Mouse (Mus musculus) large intestine, adult 2 months (tissue): ENCODE results near the gene Pcsk4. TPM values are rescaled to one million over a fixed set of nuclear protein-coding genes. Genes with fewer than 3 reads are reported as not detected.

Experiments used
- DNase-seq: peaks from one replicate; pipeline ENCODE4 v3.0.0-alpha.2; 2012; ENCODE audit warnings: low read depth, low spot score
- WGBS: fragments of 180-500 bp; shearing (Covaris S2); methylation state at CpG from one replicate; pipeline ENCODE4 v1.1.7; 2018; 5-methylcytosine and 5-hydroxymethylcytosine counted together
- polyA plus RNA-seq: library from polyadenylated mRNA; depleted of rRNA; stranded (reverse); fragments of >200 nt; gene quantifications from 2 replicates; pipeline ENCODE4 v1.2.3, GENCODE M21; 2012; rRNA removed

Gene Pcsk4
- 8.2 and 15.5 TPM in 2 replicates for polyA plus RNA-seq

DNA sequence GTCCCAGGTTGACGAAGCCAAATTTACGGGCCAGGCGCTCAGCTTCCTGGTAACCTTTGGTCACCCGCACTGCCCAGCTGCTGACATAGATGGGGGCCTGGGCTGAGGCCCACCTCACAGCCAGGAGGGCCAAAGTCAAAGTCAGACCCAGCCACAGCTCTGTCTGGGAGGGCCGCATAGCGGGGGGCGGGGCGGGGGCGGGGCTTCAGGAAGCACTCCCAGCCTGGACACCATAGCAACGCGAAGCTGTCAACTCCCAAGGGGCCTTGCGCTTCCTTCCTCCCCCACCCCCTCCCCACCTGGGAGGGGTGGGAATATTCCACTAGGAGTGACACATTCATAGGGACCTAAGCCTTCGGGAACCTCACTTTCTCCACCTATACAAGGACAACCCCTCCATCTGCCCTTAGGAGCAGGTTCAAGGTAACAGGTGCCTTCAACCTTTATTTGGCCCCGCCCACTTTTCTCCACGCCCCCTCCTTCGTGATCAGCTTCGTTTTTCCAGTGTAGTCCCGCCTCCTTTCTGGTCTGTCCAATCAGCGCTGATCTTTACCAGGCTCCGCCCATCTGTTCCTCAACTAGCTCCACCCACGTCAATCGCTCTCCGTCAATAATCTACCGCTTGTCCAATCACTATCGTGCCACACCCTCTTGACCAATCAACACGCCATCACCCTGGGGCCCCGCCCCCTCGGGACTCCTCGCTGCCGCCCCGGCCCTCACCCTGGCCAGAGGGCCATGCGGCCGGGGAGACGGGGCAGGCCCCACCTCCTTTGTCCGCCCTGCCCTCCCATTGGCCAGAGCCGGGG, at the start of gene Pcsk4, which contains the start of gene Reep6:
Pcsk4 (minus strand) TSS at position 226 of the 809 bp plus-strand sequence.
Reep6 (plus strand) TSS at position 681 of the 809 bp plus-strand sequence.
- DNase-seq, result peak; percentile 96
- WGBS, result 2% methylated on average over 36 of the region's 36 CpGs

DNA sequence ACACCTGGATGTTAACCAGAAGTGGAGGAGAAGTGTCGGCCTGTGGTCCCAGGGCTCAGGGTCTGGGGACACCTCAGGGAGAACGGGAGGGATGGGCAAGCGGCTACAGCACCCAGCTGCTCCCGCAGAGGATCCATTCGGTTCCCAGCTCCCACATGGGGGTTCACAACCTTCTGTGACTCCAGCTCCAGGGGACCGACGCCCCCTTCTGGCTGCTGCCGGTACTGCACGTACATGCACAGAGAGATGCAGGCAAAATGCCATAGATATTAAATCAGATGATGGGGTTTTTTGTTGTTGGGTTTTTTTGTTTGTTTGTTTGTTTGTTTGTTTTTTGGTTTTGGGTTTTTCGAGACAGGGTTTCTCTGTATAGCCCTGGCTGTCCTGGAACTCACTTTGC, 48.4 kb upstream of the Pcsk4 start:
- WGBS, result 47% methylated on average over 10 of the region's 10 CpGs

DNA sequence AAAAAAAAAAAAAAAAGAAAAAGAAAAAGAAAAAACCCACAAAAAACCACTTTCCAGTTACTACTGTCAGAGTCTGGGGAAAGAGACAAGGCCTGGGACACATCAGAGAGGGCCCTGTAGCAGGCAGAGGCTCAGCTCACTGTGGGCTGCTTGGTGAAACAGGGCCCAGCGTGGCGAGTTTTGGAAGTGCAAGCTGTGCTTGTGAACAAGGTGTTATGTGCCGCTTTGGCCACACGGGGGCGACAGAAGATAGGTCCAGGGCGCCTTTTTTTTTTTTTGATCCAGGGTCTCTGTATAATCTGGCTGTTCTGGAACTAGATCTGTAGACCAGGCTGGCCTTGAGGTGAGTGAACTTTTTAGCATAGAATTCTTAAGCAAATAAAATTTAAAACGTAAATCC, 46.9 kb upstream of the Pcsk4 start:
- DNase-seq, result no peak
- WGBS, result 4% methylated on average over 7 of the region's 7 CpGs

More for the DNA sequence above, 48.4 kb upstream of the Pcsk4 start:
- DNase-seq, result no peak

DNA sequence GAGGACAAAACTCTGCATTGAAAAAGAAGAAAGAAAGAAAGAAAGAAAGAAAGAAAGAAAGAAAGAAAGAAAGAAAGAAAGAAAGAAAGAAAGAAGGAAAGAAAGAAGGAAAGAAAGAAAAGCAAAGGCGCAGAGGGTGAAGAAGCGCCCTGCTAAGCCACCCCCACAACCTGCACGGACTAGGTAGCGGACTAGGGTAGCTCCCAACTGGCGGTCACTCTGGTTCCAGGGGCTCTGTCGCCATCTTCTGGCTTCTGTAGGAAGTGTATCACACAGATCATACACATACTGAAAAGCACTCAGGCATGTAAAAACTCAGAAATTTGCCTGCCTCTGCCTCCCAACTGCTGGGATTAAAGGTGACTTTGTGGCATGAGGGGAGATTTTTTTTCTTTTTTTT, 44.8 kb upstream of the Pcsk4 start:
- 25% methylated on average over 6 of the region's 6 CpGs for WGBS
- no peak for DNase-seq

DNA sequence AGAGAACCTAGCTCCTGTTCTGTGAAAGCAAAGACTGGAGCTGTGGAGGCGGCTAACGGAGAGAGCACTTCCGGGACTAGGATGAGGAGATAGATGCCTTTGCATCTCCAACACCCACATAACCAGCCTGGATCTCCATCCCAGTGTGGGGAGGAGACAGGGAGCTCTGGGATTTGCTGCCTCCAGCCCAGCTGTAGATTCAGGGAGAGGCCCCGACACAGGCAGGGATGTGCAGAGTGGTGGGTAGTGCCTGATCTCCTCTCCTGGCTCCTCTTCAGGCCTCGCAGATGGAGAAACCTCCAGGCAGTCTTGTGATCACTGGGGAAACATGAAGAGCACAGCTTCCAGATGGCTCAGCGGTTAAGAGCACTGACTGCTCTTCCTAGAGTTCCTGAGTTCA, 43.4 kb upstream of the Pcsk4 start:
- WGBS, result 84% methylated on average over 6 of the region's 6 CpGs
- no peak for DNase-seq

DNA sequence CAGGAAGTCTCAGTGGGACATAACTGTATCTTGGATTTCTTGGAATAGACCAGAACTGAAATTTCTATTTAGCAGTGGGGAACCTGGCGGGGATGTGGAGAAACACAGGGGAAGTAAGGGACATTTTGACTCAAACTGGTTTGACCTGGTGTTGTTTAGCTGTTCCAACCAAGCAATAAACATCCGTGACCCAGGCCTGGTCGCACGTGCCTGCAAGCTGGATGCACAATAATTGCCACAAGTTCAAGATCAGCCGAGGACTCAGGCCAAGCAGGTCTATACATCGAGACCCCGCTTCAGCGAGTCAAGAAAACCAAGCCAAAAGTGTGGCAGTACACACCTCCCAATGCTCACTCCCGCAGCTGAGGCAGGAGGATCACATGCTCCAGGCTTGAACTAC, 42.7 kb upstream of the Pcsk4 start:
- WGBS, result 50% methylated on average over 9 of the region's 9 CpGs
- no peak for DNase-seq

DNA sequence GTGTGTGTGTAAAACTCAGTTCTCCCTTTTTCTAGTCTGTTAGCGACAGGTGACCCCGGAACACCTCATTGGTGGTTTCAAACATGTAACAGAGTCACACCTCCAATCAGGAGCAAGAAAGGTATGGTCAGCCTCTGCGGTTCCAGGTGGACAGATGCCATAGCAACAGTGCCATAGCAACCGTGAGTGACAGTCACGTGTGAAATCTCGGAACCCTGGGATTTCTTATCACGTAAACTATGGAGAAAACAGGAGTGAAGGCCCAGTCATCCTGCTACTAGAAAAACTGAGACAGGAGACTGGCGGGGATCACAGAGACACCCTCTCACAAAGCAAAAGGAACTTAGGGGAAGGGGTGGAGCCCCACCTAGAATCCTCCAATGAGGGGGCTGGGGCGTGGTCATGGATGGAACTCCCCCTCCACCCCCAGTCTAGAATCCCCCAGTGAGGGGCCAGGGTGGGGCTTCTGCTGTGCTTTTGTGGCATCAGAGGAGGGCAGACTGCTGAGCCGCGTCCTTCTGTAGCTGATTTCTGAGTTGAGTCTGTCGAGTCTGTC, 42.2 kb upstream of the Pcsk4 start:
- DNase-seq, result no peak
- WGBS, result 9% methylated on average over 12 of the region's 12 CpGs

DNA sequence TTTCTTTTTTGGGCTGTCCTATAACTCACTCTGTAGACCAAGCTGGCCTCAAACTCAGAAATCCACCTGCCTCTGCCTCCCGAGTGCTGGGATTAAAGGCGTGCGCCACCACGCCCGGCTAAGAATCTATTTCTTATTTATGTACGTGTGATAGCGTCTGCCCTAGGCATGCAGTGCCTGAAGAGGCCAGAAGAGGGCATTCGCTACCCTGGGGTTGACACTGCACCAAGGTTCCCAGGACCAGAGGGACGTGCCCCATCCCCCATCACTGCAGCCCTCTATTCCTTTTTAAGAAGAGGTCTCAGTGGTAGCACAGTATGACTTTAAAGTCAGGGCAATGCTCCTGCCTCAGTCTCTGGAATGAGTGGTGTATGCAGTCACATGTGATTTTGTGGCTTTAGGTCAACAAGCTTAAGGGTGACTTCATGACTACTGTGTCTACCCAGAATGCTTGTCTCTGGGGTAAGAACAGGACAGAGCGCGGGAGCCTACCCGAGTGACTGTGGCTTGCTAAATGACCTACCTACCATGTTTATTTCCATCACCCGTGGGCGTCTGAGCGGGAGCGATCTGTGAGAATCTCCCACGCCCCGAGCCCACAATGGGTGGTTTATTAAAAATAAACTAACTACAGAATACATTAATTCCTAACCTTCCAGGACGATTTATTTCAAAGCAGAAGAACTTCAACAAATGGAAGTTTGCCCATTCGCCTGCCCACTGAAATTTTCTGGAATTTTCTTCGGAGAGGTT, 40.9 kb upstream of the Pcsk4 start:
- 74% methylated on average over 21 of the region's 21 CpGs for WGBS
- DNase-seq, result no peak

DNA sequence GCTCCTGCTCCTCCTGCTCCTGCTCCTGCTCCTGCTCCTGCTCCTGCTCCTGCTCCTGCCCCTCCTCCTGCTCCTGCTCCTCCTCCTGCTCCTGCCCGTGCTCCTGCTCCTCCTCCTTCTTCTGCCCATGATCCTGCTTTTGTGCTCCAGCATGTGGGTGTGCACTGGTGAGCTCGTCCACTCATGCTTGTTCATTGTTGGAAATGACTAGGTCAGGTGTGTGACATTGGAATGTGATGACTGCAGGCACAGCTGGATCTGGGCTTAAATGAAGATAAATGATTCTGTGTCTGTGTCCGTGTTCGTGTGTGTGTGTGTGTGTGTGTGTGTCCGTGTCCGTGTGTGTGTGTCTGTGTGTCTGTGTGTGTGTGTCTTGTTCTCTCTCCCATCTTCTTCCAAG, 39.1 kb upstream of the Pcsk4 start:
- DNase-seq, result no peak
- WGBS, result 86% methylated on average over 6 of the region's 6 CpGs

DNA sequence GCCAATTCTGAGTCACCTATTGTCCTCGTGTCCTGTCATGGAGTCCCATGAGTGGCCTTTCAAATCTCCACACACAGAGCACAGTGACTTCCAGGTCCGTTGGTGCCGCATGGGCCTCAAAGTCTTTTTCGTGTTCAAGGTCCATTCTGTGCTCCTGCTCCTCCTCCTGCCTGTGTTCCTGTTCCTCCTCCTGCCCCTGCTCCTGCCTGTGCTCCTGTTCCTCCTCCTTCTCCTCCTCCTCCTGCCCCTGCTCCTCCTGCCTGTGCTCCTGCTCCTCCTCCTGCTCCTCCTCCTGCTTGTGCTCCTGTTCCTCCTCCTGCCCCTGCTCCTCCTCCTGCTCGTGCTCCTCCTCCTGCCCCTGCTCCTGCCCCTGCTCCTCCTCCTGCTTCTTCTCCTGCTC, 38.7 kb upstream of the Pcsk4 start:
- WGBS, result 30% methylated on average over 5 of the region's 5 CpGs
- DNase-seq, result no peak

DNA sequence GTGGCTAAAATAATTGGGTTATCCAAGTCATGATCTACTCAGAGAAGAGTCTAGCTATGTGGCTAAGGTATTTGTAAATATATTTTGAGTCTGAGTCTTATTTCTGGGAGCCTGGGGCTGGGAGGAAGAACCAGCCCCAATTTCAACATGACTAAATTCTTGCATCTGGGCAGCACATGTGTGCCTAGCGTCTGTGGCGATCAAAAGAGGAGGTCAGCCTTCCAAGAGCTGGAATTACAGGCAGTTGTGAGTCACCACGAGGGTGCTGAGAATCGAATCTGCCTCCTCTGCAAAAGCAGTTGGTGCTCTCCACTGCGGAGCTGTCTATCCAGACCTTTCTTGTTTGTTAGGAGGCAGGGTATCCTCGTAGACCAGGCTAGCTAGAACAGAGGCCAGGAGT, 36.4 kb upstream of the Pcsk4 start:
- DNase-seq, result no peak
- 61% methylated on average over 6 of the region's 6 CpGs for WGBS

DNA sequence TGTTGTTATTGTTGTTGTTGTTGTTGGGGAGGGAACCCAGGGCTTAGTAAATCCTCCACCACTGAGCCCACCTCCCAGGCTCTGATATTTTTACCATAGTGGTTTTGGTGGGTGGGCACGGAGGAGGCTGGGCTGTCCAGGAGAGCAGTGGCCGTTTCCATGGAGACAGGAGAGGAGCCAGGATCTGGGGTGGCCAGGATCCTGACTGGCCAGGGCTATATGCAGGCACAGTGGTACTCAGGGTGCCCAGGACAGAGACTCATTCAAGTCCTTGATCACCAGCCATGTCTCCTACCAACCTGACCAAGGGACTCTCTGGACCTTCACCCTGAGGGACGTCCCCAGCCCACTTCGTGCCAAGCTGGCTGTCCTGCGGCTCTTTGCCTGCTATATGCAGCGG, 34.4 kb upstream of the Pcsk4 start:
- DNase-seq, result no peak
- 41% methylated on average over 6 of the region's 6 CpGs for WGBS

DNA sequence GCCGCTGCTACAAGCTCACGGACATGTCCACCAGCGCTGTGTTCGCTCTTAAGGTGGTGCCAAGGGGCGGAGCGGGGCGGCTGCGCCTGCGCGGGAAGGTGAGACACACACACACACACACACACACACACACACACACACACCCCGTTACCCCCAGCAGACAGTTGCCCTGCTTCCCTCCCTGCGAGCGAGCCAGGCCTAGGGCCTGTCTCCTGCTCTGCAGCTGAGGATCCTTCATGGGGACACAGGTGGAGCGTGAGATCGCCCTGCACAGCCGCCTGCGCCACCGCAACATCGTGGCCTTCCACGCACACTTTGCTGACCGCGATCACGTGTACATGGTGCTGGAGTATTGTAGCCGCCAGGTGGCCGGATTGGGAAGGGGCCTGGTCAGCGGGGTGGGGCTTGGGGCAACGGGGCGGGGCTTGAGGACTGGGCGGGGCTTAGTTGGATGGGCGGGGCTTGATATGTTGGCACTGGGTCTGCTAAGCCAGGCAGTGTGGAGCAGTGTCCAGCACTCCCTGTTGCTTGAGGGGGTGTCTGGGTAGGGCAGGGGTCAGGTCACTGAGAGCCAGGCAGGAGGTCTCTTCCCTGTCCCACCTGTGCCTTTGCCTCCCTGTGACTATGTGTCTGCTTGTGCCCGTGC, 28.8 kb upstream of the Pcsk4 start:
- 7% methylated on average over 30 of the region's 31 CpGs for WGBS
- DNase-seq, result no peak

DNA sequence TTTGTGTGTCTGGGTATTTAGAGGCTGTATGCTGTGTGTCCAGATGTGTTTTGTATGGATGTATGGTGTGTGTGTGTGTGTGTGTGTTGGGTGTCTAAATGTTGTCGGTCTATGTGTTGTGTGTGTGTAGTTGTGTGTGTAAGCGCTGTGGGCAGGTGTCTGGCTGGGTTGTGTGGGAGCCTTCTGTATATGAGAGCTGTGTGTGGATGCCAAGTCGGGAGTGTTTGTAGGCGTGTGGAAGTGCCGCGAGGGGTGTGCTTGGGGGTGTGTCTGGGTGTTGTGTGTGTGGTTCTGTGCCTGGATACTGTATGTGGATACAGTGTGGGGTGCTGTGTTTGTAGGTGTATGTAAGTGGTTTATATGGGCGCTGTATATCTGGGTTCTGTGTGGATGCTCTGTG, 28.0 kb upstream of the Pcsk4 start:
- DNase-seq, result no peak
- 23% methylated on average over 7 of the region's 7 CpGs for WGBS

DNA sequence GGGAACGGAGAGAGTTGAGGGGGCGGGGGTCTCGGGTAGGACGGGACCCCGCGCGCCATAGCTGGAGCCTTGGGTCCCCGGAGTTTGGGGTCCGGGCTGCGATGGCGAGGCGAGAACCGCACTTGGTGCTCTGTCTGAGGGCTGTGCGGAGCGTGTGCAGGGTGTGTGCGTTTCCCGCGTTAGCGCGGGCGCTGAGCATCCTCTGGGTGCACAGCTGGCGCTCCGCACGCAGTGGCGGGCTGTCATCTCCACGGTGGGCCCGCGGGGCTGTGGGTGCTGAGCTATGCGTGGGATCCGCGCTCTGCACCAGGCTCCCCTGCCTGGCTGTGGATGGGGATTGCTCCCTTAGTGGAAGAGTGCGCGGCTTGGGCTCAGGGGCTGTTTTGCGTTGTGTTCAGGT, 27.4 kb upstream of the Pcsk4 start:
- 4% methylated on average over 34 of the region's 34 CpGs for WGBS
- DNase-seq, result no peak

DNA sequence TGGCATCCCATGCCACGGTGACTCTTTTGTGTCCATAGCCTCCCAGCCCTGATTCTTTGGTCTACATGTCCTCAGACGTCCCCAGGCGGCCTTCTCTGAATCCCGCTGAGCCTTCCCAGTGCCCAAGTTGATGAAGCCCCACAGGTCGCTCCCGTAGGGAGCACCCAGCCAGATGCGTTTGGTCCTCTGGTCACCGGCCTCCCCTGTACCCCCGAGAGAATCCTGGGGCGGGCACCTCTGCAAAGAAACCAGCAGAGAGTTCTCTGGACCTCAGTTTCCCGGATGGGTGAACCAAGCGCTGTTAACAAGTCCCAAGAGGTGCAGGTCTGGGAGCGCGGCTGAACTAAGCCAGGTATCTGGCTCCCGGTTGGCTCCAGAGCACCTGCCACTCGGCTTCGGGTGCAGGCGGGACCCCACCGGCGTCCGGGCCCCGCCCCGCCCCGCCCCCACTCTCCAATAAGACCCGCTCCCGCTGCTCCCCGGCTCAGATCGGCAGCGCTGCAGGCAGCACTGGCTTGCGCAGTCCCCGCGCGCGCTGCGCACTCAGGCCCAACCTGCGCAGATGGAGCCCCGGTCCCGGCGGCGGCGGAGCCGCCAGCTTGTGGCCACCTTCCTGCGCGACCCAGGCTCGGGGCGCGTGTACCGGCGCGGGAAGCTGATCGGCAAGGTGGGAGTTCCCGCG, 26.8 kb upstream of the Pcsk4 start, which contains the start of gene Plk5:
Plk5 (plus strand) TSS at position 459 of the 682 bp plus-strand sequence.
- DNase-seq, result no peak
- 2% methylated on average over 53 of the region's 53 CpGs for WGBS

DNA sequence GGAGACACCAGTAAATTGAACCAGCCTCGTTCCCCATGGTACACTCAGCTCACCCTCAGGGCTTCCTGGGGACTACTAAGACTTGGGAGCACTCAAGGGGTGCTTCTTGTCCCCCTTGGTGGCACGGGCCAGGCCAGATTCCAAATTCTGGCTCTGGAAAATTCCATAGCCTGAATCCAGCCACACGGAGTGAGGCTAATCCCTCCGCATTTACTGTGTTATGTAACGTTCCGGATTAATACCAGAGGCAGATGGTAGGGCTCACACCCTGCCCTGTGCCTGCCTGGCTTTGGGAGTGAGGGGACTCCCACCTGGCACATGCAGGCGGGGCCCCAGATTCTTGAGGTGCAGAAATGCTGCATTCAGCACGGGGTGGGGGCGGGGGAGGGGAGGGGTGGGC, 26.1 kb upstream of the Pcsk4 start:
- DNase-seq, result no peak
- 22% methylated on average over 9 of the region's 9 CpGs for WGBS

DNA sequence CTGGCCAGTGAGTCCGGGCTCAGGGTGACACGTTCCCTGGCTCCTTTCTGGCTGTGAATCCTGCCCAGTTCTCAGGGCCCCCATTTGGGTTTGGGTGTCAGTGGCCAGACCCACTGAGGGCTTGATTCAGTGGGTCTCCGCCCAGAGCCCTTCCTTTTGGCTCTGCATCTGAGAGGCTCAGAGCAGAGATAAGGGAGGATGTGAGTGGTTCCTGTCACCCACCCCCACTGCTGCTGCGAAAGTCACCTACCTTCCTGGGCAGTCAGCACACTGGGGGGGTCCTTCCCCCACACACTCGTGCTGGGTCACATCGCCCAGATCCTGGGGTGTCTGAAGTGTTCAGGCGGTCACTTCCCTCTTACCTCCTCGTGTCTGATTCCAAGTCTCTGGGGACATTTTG, 23.4 kb upstream of the Pcsk4 start:
- DNase-seq, result no peak
- 61% methylated on average over 8 of the region's 8 CpGs for WGBS

DNA sequence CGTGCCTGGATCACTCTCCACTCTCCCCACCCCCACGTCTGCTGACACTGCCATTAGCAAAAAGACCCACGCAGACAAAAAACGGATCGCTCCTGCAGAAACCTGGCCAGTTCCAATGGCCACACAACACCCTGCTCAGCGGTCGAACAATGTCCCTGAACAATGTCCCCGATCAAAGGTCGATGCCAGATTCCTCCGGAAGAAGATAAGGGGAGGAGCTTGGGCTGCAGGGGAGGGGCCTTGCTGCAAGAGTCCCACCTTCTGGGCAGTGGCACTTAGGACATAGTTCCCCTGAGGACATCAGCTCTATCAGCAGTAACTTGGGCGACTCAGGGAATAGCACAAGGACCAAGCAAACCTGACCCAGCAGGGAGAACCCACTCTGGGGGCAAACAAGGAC, 22.6 kb upstream of the Pcsk4 start:
- 20% methylated on average over 11 of the region's 11 CpGs for WGBS
- DNase-seq, result no peak

DNA sequence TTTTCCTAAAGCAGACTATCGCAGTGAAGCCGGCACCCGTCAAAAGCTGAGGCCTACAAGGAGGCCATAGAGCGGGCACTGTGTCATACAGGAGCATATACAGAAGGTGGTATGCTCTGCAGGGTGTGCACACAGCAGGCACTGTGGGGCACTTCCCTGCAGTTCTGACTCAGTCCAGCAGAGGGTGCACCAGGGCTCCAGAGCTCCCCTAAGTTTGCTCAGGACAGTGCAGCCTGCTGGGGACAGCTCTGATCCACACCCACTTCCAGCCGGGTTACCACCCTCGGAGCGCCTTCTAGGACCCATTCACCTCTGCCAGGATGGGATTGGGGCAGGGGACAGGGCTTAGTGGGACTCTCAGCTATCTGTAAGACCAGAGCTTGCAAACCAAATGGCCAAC, 21.0 kb upstream of the Pcsk4 start:
- 4% methylated on average over 7 of the region's 7 CpGs for WGBS
- no peak for DNase-seq
